Mouse (Mus musculus): ENCODE measurements at regions not wholly inside any gene's neighbourhood (a gene's known extent, or its start where the extent isn't known, plus 50 kb on each side); places are given as distances from the start of the nearest gene placed in this dataset.

DNA sequence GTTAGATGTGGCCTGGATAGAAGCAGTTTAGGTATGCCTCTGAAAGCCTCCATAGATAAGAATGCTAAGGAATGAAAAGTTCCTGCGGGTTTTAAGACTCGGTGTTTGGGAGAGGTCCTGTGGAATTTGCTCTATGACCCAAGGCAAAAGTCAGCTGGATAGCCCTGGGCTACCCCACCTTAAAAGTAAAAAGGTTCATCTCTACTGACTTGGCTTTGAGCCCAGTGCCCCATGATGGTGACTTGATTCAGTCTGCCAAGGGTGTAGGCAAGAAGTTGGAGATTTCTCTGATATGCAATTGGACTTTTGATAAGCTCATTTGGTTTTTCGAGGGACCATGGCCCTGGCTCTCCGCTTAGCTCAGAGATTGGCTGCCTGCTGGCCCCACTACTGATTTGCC lies 78.8 kb upstream of the Herc3 start:
- TF ChIP-seq POLR2AphosphoS5 (IDR thresholded peaks at IDR 0.05; ENCODE audit: insufficient replicate concordance, low read depth, low read length) (no peak), TAL1 (conservative IDR thresholded peaks at IDR 0.05; ENCODE audit: low read depth, low read length) (no peak), GATA1 (IDR thresholded peaks at IDR 0.05; ENCODE audit: borderline replicate concordance, low read length) (no peak), CTCF (IDR thresholded peaks at IDR 0.05; ENCODE audit: low read depth, low read length) (no peak), GATA2 (IDR thresholded peaks at IDR 0.05; ENCODE audit: borderline replicate concordance, low read depth, low read length) (no peak)
- H3K4me1 ChIP-seq (ENCODE audit: insufficient read depth, low read depth, low read length), result peaks cover 20% of the 10 kb centered on the region
- H3K36me3 ChIP-seq (replicated peaks), result no peaks in the 10 kb centered on the region
- H3K9me3 ChIP-seq (replicated peaks), result no peaks in the 10 kb centered on the region
- H3K4me3 ChIP-seq (ENCODE audit: low read depth, low read length), result no peak overlapping the region
- DNase-seq (ENCODE audit: low spot score), result no peak
- no peaks in the 10 kb centered on the region for H3K27me3 ChIP-seq (ENCODE audit: insufficient read depth, low read length)
- ATAC-seq (ENCODE audit: extremely low read depth, insufficient number of reproducible peaks, low FRiP score, poor library complexity, severe bottlenecking), result no peak

DNA sequence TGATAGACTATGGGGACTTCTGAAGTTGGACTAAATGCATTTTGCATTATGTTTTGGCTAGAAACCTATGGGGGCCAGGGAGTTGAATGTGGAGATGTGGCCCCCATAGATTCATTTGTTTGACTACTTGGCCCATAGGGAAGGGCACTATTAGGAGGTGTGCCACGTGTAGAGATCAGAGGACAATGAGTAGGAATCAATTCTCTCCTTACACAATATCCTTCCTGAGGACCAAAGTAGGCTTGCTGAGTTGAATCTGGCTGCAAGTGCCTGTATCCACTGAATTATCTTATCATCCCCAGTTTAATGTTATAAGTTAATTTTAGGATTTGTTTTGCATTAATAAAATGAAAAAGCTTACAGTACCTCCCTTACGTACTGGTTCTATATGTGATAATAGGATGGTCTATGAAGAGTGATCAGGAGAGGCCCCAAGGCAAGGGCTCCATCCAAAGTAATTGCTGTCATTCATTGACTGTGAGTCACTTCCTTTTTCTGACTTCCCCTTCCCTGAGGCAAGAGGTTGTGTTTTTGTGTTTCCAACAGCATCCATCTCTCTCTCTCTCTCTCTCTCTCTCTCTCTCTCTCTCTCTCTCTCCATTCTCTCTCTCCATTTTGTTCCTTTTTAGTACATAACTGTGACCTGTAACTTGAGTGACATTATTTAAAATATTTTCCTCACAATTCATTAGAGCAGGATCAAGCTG lies 74.8 kb upstream of the Herc3 start:
- no peak for TF ChIP-seq TAL1 (conservative IDR thresholded peaks at IDR 0.05; ENCODE audit: low read depth, low read length)
- no peak for TF ChIP-seq GATA2 (IDR thresholded peaks at IDR 0.05; ENCODE audit: borderline replicate concordance, low read depth, low read length)
- no peak for TF ChIP-seq GATA1 (IDR thresholded peaks at IDR 0.05; ENCODE audit: borderline replicate concordance, low read length)
- TF ChIP-seq POLR2AphosphoS5 (IDR thresholded peaks at IDR 0.05; ENCODE audit: insufficient replicate concordance, low read depth, low read length), result no peak
- no peak for TF ChIP-seq CTCF (IDR thresholded peaks at IDR 0.05; ENCODE audit: low read depth, low read length)
- peak; percentile 73 for ATAC-seq (ENCODE audit: extremely low read depth, insufficient number of reproducible peaks, low FRiP score, poor library complexity, severe bottlenecking)
- DNase-seq (ENCODE audit: low spot score), result peak; percentile 10
- Histone ChIP-seq H3K36me3 (replicated peaks) (no peaks in the 10 kb centered on the region), H3K9me3 (replicated peaks) (no peaks in the 10 kb centered on the region), H3K27me3 (ENCODE audit: insufficient read depth, low read length) (no peaks in the 10 kb centered on the region), H3K4me3 (ENCODE audit: low read depth, low read length) (no peak overlapping the region), H3K4me1 (ENCODE audit: insufficient read depth, low read depth, low read length) (peaks cover 25% of the 10 kb centered on the region)

GRCm38 (mm10) chr6:58757339-58757738 lies 73.9 kb upstream of the Herc3 start:
- no peaks in the 10 kb centered on the region for H3K27me3 ChIP-seq (ENCODE audit: insufficient read depth, low read length)
- no peak overlapping the region for H3K4me3 ChIP-seq (ENCODE audit: low read depth, low read length)
- peaks cover 25% of the 10 kb centered on the region for H3K4me1 ChIP-seq (ENCODE audit: insufficient read depth, low read depth, low read length)
- peak; percentile 55; the same call in 1 of the 2 replicates for ATAC-seq (ENCODE audit: extremely low read depth, insufficient number of reproducible peaks, low FRiP score, poor library complexity, severe bottlenecking)
- H3K36me3 ChIP-seq (replicated peaks), result no peaks in the 10 kb centered on the region
- no peak for TF ChIP-seq GATA1 (IDR thresholded peaks at IDR 0.05; ENCODE audit: borderline replicate concordance, low read length)
- peak; percentile 19 for DNase-seq (ENCODE audit: low spot score)
- no peaks in the 10 kb centered on the region for H3K9me3 ChIP-seq (replicated peaks)

DNA sequence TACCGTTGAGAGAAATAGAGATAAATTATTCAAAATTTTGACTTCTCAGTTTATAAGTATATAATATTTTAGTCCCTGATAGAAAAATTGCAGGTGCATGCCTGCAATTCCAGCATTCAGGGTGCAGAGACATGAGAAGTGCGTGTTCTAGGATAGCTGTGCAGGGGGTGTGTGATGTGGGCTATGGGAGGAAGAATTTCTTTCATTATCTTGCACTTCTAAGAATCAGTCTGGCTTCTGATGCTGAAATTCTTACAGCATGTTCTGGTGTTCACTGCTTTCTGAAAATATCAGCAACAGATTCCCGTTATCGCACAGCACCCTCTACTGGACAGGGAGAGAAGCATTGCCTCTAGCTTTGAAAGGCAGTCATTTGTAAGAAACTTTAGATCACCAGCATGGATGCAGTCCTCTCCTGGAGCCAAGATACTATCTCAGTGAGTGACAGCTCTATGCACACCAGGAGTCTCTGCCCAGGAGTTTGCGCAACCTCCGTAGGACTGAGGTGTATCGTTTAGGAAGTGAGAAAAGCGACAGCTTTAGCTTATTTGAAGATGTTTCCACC lies 60.5 kb upstream of the Herc3 start:
- ATAC-seq (ENCODE audit: extremely low read depth, insufficient number of reproducible peaks, low FRiP score, poor library complexity, severe bottlenecking) (peak; percentile 22; the same call in 1 of the 2 replicates), DNase-seq (ENCODE audit: low spot score) (peak; percentile 5)
- H3K27me3 ChIP-seq (ENCODE audit: insufficient read depth, low read length), result no peaks in the 10 kb centered on the region
- no peaks in the 10 kb centered on the region for H3K9me3 ChIP-seq (replicated peaks)
- TF ChIP-seq CTCF (IDR thresholded peaks at IDR 0.05; ENCODE audit: low read depth, low read length) (peak; percentile 89), GATA1 (IDR thresholded peaks at IDR 0.05; ENCODE audit: borderline replicate concordance, low read length) (no peak)
- no peak overlapping the region for H3K4me3 ChIP-seq (ENCODE audit: low read depth, low read length)
- no peaks in the 10 kb centered on the region for H3K36me3 ChIP-seq (replicated peaks)
- H3K4me1 ChIP-seq (ENCODE audit: insufficient read depth, low read depth, low read length), result no peaks in the 10 kb centered on the region

- ATAC-seq (ENCODE audit: extremely low read depth, insufficient number of reproducible peaks, low FRiP score, poor library complexity, severe bottlenecking), result peak; percentile 28; the same call in 1 of the 2 replicates
- Histone ChIP-seq H3K4me3 (ENCODE audit: low read depth, low read length) (no peak overlapping the region), H3K4me1 (ENCODE audit: insufficient read depth, low read depth, low read length) (no peaks in the 10 kb centered on the region), H3K9me3 (replicated peaks) (no peaks in the 10 kb centered on the region), H3K36me3 (replicated peaks) (no peaks in the 10 kb centered on the region), H3K27me3 (ENCODE audit: insufficient read depth, low read length) (no peaks in the 10 kb centered on the region)
- TF ChIP-seq CTCF (IDR thresholded peaks at IDR 0.05; ENCODE audit: low read depth, low read length) (peak; percentile 31; the same call in 1 of the 2 replicates), TAL1 (conservative IDR thresholded peaks at IDR 0.05; ENCODE audit: low read depth, low read length) (no peak)
- DNase-seq (ENCODE audit: low spot score), result no peak
Observed at GRCm38 (mm10) chr6:58772014-58772413, 59.3 kb upstream of the Herc3 start.
